Mouse (Mus musculus): Measurements from ENCODE around the gene Taf1a. TPM values are rescaled to one million over a fixed set of nuclear protein-coding genes. Genes with fewer than 3 reads are reported as not detected.

Gene Taf1a
- polyA plus RNA-seq, 1 experiment, result 15.0 TPM

DNA sequence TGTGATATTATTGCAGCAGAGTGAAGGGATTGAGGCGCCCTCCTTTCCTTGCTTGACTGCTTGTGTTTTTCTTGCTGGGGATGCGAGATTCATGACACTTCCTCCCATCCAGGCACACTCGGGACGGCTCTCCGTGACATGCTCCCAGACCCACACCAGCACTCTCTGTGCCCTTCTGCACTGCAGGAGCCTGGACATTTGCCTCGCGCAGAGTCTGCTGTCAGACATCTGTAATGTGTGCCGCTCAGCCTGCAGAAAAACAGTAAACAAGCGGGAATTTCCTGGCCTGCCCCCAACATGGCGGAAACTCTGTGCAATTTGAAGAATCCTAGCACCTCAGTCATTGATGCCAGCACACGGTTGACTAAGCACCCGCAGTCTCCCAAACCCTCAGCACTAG, 29.1 kb downstream of the Taf1a start, which contains the start of gene Hhipl2:
Gene Hhipl2 (plus strand): TSS at position 343 of the 400 bp plus-strand sequence.
- Histone ChIP-seq H3K4me1 (ENCODE audit: control insufficient read depth, insufficient read depth, low read length) (peaks cover 11% of the 10 kb centered on the region), H3K27ac (ENCODE audit: control insufficient read depth, insufficient read depth, low read depth, low read length) (no peak within 1 kb of the TSS), H3K27me3 (ENCODE audit: control insufficient read depth, insufficient read depth, low read length) (no peaks in the 10 kb centered on the region), H3K36me3 (ENCODE audit: control insufficient read depth, insufficient read depth, low read length) (no peaks in the 10 kb centered on the region), H3K4me3 (ENCODE audit: control insufficient read depth, low read depth, low read length) (peak within 1 kb of the TSS; percentile 73)
- TF ChIP-seq CTCF (IDR thresholded peaks at IDR 0.05; ENCODE audit: control insufficient read depth, insufficient read depth, insufficient replicate concordance, low read depth, low read length) (no peak), POLR2A (IDR thresholded peaks at IDR 0.05; ENCODE audit: control insufficient read depth, low read depth, low read length) (no peak)

DNA sequence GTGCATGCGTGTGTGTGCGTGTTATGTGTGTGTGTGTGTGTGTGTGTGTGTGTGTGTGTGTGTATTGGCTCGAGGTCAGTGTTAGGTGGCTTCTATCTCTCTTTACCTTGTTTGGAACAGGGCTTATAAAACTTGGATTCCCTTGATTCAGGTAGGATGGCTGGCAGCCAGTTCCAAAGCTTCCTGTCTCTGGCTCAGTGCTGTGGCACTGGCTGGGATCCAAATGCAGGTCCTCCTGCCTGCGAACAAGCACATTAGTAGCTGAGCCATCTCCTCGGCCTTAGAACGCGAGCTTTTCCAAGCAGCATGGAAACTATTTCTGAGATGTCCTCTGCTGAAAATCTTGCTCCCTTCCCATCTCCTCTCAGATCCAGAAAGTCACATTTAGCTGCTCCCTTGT, 31.0 kb downstream of the Taf1a start:
- H3K4me1 ChIP-seq (ENCODE audit: control insufficient read depth, insufficient read depth, low read length), result peaks cover 12% of the 10 kb centered on the region
- TF ChIP-seq POLR2A (IDR thresholded peaks at IDR 0.05; ENCODE audit: control insufficient read depth, low read depth, low read length) (no peak), CTCF (IDR thresholded peaks at IDR 0.05; ENCODE audit: control insufficient read depth, insufficient read depth, insufficient replicate concordance, low read depth, low read length) (no peak)

DNA sequence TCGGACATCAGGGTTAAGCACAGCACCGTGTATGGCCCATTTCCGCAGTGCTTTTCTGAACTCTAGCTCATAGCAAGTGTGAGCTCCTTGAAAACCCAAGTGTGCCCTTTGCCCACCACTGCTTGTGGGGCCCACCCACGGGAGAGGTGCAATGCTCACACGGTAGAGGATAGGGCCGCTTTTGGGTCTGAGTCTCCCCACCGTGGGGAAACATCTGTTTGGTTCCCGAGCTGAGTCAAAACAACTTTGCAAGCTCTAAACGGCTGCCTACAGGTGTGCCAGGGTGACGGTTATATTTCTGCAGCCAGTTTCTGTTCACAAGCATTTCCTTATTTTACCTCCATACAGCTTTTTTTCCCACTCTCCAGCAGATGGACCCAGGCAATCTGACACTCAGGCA, 31.5 kb downstream of the Taf1a start:
- peaks cover 12% of the 10 kb centered on the region for H3K4me1 ChIP-seq (ENCODE audit: control insufficient read depth, insufficient read depth, low read length)
- H3K27ac ChIP-seq (ENCODE audit: control insufficient read depth, insufficient read depth, low read depth, low read length), result no peak overlapping the region

More for the DNA sequence above, 31.0 kb downstream of the Taf1a start:
- Histone ChIP-seq H3K27me3 (ENCODE audit: control insufficient read depth, insufficient read depth, low read length) (no peaks in the 10 kb centered on the region), H3K36me3 (ENCODE audit: control insufficient read depth, insufficient read depth, low read length) (no peaks in the 10 kb centered on the region), H3K27ac (ENCODE audit: control insufficient read depth, insufficient read depth, low read depth, low read length) (no peak overlapping the region), H3K4me3 (ENCODE audit: control insufficient read depth, low read depth, low read length) (peak overlapping the region; percentile 71)

DNA sequence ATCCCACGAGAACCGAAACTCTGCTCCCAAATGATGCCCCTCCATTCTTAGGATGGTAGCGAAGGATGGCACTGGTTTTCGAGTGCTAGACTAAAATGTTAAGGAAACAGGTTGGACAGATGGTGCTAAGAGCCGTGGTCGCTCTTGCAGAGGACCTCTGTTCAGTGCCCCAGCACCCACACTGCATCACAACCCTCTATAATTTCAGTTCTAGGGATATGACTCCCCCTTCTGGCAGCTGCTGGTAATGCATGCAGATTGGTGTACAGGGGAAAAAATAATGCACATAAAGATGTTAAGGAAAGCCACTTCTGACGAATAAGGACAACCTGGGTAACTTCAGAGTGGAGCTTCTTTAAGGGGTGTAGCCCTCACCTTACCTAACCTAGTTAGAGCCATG, 35.3 kb downstream of the Taf1a start:
- no peaks in the 10 kb centered on the region for H3K27me3 ChIP-seq (ENCODE audit: control insufficient read depth, insufficient read depth, low read length)
- peaks cover 4% of the 10 kb centered on the region for H3K4me1 ChIP-seq (ENCODE audit: control insufficient read depth, insufficient read depth, low read length)
- no peak overlapping the region for H3K27ac ChIP-seq (ENCODE audit: control insufficient read depth, insufficient read depth, low read depth, low read length)
- H3K36me3 ChIP-seq (ENCODE audit: control insufficient read depth, insufficient read depth, low read length), result no peaks in the 10 kb centered on the region
- TF ChIP-seq CTCF (IDR thresholded peaks at IDR 0.05; ENCODE audit: control insufficient read depth, insufficient read depth, insufficient replicate concordance, low read depth, low read length) (peak; percentile 58; the same call in 1 of the 2 replicates), POLR2A (IDR thresholded peaks at IDR 0.05; ENCODE audit: control insufficient read depth, low read depth, low read length) (no peak)
- H3K4me3 ChIP-seq (ENCODE audit: control insufficient read depth, low read depth, low read length), result peak overlapping the region; percentile 17; the same call in 1 of the 2 replicates

More for the DNA sequence above, 31.5 kb downstream of the Taf1a start:
- no peaks in the 10 kb centered on the region for H3K27me3 ChIP-seq (ENCODE audit: control insufficient read depth, insufficient read depth, low read length)
- H3K36me3 ChIP-seq (ENCODE audit: control insufficient read depth, insufficient read depth, low read length), result no peaks in the 10 kb centered on the region
- no peak for TF ChIP-seq POLR2A (IDR thresholded peaks at IDR 0.05; ENCODE audit: control insufficient read depth, low read depth, low read length)
- no peak for TF ChIP-seq CTCF (IDR thresholded peaks at IDR 0.05; ENCODE audit: control insufficient read depth, insufficient read depth, insufficient replicate concordance, low read depth, low read length)
- peak overlapping the region; percentile 71 for H3K4me3 ChIP-seq (ENCODE audit: control insufficient read depth, low read depth, low read length)

DNA sequence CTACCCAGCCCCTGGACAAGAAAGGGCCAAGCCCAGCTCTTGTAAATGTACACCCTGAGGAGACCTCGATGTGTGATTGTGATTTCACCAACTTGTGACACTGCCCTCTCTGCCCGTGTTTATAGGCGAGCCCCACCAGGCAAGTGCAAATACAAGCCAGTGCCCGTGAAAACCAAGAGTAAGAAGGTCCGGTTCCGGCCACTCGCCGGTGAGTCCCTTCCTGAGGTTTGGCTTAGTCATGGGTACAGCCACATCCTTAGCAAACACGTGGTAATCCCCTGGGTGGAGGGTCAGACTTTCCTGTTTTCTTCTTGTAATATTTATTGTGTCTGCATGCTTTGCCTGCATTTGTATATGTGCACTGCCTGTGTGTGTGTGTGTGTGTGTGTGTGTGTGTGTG, 46.1 kb downstream of the Taf1a start:
- no peak overlapping the region for H3K27ac ChIP-seq (ENCODE audit: control insufficient read depth, insufficient read depth, low read depth, low read length)
- no peak for TF ChIP-seq POLR2A (IDR thresholded peaks at IDR 0.05; ENCODE audit: control insufficient read depth, low read depth, low read length)
- no peak for TF ChIP-seq CTCF (IDR thresholded peaks at IDR 0.05; ENCODE audit: control insufficient read depth, insufficient read depth, insufficient replicate concordance, low read depth, low read length)
- peaks cover 12% of the 10 kb centered on the region for H3K4me1 ChIP-seq (ENCODE audit: control insufficient read depth, insufficient read depth, low read length)
- H3K4me3 ChIP-seq (ENCODE audit: control insufficient read depth, low read depth, low read length), result no peak overlapping the region
- no peaks in the 10 kb centered on the region for H3K36me3 ChIP-seq (ENCODE audit: control insufficient read depth, insufficient read depth, low read length)
- no peaks in the 10 kb centered on the region for H3K27me3 ChIP-seq (ENCODE audit: control insufficient read depth, insufficient read depth, low read length)

DNA sequence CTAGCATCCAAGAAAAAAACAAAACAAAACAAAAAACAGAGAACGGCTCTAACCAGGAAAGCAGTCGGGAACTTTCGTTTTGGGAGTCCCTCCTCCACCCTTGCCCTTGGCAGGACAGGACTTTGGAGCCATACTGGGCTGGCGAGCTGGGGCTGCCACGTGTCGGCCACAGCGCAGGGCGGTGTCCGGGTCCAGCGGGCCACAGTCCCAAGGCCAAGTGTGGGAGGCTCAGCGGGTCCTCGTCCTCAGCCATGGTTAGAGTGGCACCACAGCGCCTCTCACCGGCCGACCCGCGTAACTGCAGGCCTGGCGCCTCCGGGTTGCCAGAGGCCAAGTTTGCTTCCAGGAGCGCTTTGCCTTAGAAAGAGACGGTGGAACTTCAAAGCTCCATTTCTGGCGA, 50.3 kb downstream of the Taf1a start:
- Histone ChIP-seq H3K27me3 (ENCODE audit: control insufficient read depth, insufficient read depth, low read length) (no peaks in the 10 kb centered on the region), H3K27ac (ENCODE audit: control insufficient read depth, insufficient read depth, low read depth, low read length) (peak overlapping the region; percentile 37), H3K36me3 (ENCODE audit: control insufficient read depth, insufficient read depth, low read length) (no peaks in the 10 kb centered on the region), H3K4me1 (ENCODE audit: control insufficient read depth, insufficient read depth, low read length) (peaks cover 12% of the 10 kb centered on the region), H3K4me3 (ENCODE audit: control insufficient read depth, low read depth, low read length) (peak overlapping the region; percentile 81)
- peak; percentile 97 for TF ChIP-seq CTCF (IDR thresholded peaks at IDR 0.05; ENCODE audit: control insufficient read depth, insufficient read depth, insufficient replicate concordance, low read depth, low read length)
- TF ChIP-seq POLR2A (IDR thresholded peaks at IDR 0.05; ENCODE audit: control insufficient read depth, low read depth, low read length), result no peak

DNA sequence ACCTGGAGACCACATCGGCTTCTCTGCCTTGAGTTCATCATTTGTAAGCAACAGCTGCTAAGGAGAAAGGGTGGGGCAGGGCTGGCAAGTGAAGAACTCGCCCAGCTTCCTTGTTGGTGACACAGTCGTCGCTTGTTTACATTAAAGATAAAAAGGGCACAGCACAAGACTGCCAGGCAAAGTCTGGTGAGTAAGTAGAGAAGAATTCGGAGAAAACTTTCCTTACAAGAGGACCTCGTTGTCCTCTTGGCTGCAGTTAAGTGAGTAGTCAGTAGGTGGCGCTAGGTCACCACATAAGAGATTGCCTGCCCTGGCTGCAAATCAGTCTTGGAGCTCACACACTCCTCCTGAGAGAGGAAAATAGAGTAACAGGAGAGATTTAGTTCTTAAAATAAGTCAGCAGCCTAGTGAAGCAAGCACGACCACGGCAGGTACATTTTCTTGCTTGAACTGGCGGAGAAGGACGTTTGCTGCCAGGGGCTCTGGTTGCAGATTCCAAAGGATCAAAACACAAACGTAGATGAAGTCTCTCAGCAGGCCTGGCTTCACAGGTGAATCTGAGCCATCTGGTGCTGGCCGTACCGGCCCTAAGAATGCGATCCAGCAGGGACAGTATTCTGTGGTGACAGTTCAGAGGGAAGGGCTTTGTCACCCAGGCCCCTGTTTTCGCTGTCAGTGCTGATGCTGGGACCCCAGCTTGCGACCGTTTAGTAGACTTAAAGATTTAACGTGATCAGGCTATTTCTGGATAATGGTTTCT, 53.4 kb downstream of the Taf1a start:
- no peak overlapping the region for H3K27ac ChIP-seq (ENCODE audit: control insufficient read depth, insufficient read depth, low read depth, low read length)
- no peaks in the 10 kb centered on the region for H3K36me3 ChIP-seq (ENCODE audit: control insufficient read depth, insufficient read depth, low read length)
- peaks cover 12% of the 10 kb centered on the region for H3K4me1 ChIP-seq (ENCODE audit: control insufficient read depth, insufficient read depth, low read length)
- H3K4me3 ChIP-seq (ENCODE audit: control insufficient read depth, low read depth, low read length), result no peak overlapping the region
- no peaks in the 10 kb centered on the region for H3K27me3 ChIP-seq (ENCODE audit: control insufficient read depth, insufficient read depth, low read length)
- TF ChIP-seq POLR2A (IDR thresholded peaks at IDR 0.05; ENCODE audit: control insufficient read depth, low read depth, low read length) (no peak), CTCF (IDR thresholded peaks at IDR 0.05; ENCODE audit: control insufficient read depth, insufficient read depth, insufficient replicate concordance, low read depth, low read length) (peak; percentile 84; the same call in 1 of the 2 replicates)
